Mouse (Mus musculus) megakaryocyte, adult 5-6 weeks (primary cell): ENCODE data around the gene Cxcl5. TPM values are rescaled to one million over a fixed set of nuclear protein-coding genes. Genes with fewer than 3 reads are reported as not detected.
A peak's percentile ranks its signal among the peaks of the same experiment; 100 is the strongest.

Source experiments
- ATAC-seq: 2 replicates; pipeline ENCODE4 v1.8.0; 2016; ENCODE audit warnings: mild to moderate bottlenecking, inconsistent platforms; ENCODE audit not compliant: poor library complexity, severe bottlenecking
- total RNA-seq, 2 experiments: library from RNA; stranded (forward) in 1 of 2; stranded (reverse) in 1 of 2; fragments of 153-499, 151-499 nt in 1 of 2; fragments of 221-1000, 200-1000 nt in 1 of 2; gene quantifications; 2 replicates each; pipeline versions ENCODE4 v1.2.3 to v1.2.4; 2015 to 2017

The Cxcl5 gene
- total RNA-seq, 2 experiments from 2014 or later: not detected

GRCm38 (mm10) chr5:90783697-90784096 is 24.5 kb downstream of the Cxcl5 start:
- ATAC-seq: peak; percentile 38

DNA sequence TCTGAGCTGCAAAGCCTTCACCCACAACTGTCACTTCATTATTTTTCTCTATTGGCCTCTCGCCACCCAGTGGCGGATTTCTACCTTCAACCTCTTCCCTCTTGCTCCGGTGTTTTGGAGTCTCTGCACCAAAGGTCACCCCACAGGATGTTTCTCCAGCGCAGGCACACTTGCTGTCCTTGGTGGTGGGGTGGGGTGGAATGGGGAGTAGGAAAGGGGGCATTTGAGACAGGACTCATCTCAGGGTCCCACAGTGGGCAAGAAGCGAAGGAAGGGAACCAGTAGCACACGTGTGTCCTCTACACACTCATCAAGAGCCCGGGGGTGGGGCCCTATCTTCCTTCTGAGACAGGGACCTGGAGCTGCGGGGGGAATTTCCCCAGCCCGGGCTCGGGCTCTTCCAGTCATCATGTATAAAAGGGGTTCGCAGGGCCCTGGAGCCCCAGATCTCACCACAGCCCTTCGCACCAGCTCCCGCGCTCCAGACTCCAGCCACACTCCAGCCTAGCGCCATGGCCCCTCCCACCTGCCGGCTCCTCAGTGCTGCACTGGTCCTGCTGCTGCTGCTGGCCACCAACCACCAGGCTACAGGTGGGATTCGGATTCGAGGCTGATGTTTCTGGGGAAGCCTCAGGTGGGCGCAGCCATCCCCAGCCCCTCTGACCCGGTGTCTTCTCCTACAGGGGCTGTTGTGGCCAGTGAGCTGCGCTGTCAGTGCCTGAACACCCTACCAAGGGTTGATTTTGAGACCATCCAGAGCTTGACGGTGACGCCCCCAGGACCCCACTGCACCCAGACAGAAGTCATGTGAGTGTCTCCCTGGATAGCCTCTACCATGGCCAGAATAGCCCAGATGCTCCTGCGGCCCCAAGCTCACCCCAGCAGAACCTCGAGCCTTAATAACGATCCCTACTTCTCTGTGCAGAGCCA is 26.8 kb downstream of the Cxcl5 start, which contains the start of gene Cxcl3:
TSS of gene Cxcl3 (plus strand) at position 445 of the 930 bp plus-strand sequence.
- ATAC-seq: peak; percentile 38

GRCm38 (mm10) chr5:90788114-90788513 is 29.0 kb downstream of the Cxcl5 start:
- ATAC-seq: peak; percentile 19; the same call in 1 of the 2 replicates

GRCm38 (mm10) chr5:90789306-90790073 is 30.3 kb downstream of the Cxcl5 start:
- ATAC-seq: peak; percentile 74

- no peak for ATAC-seq
Measured at GRCm38 (mm10) chr5:90790074-90790502, 30.9 kb downstream of the Cxcl5 start.

- no peak for ATAC-seq
Measured at GRCm38 (mm10) chr5:90794195-90794625, 35.0 kb downstream of the Cxcl5 start, which contains the start of gene Cxcl15. TSS of gene Cxcl15 (plus strand) at chr5:90794534.

- peak; percentile 60 for ATAC-seq
Measured at GRCm38 (mm10) chr5:90795392-90795791, 36.2 kb downstream of the Cxcl5 start.

- no peak for ATAC-seq
Measured at GRCm38 (mm10) chr5:90804574-90804973, 45.4 kb downstream of the Cxcl5 start.

DNA sequence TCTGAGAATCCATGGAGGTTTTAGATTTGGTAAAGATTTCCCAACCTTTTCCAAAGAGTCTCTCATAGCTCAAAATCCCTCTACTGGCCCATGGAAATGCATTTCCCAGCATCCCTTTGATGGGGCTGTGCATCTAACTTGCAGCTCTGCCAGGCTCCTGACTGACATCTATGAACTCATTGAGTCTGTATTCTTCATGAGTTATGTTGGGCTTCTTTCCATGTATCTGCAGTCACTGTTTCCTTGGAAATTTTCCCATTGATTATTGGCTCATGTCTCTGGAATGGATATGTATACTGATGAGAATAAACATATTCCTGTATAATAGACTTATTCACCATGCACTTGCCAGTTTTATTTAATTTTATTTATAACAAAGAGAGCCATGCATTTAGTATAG is 46.9 kb downstream of the Cxcl5 start:
- no peak for ATAC-seq

DNA sequence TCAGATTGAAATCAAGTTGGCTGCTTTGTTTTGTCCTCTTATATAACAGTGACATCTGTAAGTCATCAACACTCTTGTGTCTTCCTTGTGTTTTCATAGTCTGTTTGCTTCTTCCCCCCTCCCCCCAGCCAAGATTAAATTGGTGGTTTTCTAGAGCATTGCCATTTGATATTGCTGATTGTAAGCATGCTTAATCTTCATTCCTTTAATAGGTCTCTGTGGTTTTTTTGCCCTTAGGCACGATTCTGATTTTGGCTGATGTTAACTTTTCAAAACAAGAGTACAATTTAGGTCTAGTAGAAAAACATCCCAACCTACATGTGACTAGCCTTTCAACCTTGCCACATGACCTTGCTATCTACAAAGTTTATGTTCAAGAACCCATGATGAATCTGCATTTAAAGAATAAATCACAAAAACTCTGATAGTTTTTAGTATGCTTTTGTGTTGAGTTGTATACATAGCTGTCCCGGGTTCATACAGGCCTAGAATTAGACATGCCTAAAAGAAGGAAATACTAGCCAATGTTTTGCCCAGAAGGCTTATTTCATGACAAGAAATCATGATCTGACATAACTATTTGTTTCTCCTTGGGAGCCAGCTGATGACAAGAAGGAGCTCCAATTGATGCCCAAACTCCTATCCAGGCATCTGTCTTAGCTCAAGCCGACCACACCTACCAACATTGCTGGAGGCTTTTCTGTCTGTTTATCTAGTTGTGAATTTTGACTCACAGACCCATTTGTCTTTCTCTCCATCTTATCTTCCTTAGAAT is 48.2 kb downstream of the Cxcl5 start:
- ATAC-seq: no peak

Other genes with a start within 250 kb of the Cxcl5 start
- gene Afm, start 240.4 kb upstream of the Cxcl5 start, total RNA-seq (2015): not detected in 2 replicates
- gene Afm, start 240.4 kb upstream of the Cxcl5 start, total RNA-seq (2017): not detected in 2 replicates
- gene 5830473C10Rik, start 198.3 kb upstream of the Cxcl5 start, total RNA-seq (2015): not detected in 2 replicates
- gene 5830473C10Rik, start 198.3 kb upstream of the Cxcl5 start, total RNA-seq (2017): not detected in 2 replicates
- gene Rassf6, start 118.7 kb upstream of the Cxcl5 start, total RNA-seq (2015): not detected in 2 replicates
- not detected in 2 replicates for gene Rassf6, start 118.7 kb upstream of the Cxcl5 start, total RNA-seq (2017)
- 0.56 and 0.64 TPM in 2 replicates for gene Ppbp, start 9.2 kb downstream of the Cxcl5 start, total RNA-seq (2015)
- gene Ppbp, start 9.2 kb downstream of the Cxcl5 start, total RNA-seq (2017): 0.26 TPM in 1 of 2 replicates, not detected in the other
- 1.5 and 6.3 TPM in 2 replicates for gene Pf4, start 13.1 kb downstream of the Cxcl5 start, total RNA-seq (2015)
- 0.99 TPM in 1 of 2 replicates, not detected in the other for gene Pf4, start 13.1 kb downstream of the Cxcl5 start, total RNA-seq (2017)
- gene Cxcl3, start 26.7 kb downstream of the Cxcl5 start, total RNA-seq (2015): not detected in 2 replicates
- gene Cxcl3, start 26.7 kb downstream of the Cxcl5 start, total RNA-seq (2017): not detected in 2 replicates
- not detected in 2 replicates for gene Cxcl15, start 35.2 kb downstream of the Cxcl5 start, total RNA-seq (2015)
- not detected in 2 replicates for gene Cxcl15, start 35.2 kb downstream of the Cxcl5 start, total RNA-seq (2017)
- gene Cxcl1, start 131.9 kb downstream of the Cxcl5 start, total RNA-seq (2015): 0.36 TPM in 1 of 2 replicates, not detected in the other
- gene Cxcl1, start 131.9 kb downstream of the Cxcl5 start, total RNA-seq (2017): 0.16 and 0.70 TPM in 2 replicates
- 12.9 and 38.9 TPM in 2 replicates for gene Cxcl2, start 144.5 kb downstream of the Cxcl5 start, total RNA-seq (2015)
- gene Cxcl2, start 144.5 kb downstream of the Cxcl5 start, total RNA-seq (2017): 19.7 and 51.7 TPM in 2 replicates
- 3.3 and 4.4 TPM in 2 replicates for gene Mthfd2l, start 171.8 kb downstream of the Cxcl5 start, total RNA-seq (2015)
- 3.2 and 9.7 TPM in 2 replicates for gene Mthfd2l, start 171.8 kb downstream of the Cxcl5 start, total RNA-seq (2017)